Mouse (Mus musculus) forebrain, embryonic 13.5 days (tissue): Measurements from ENCODE around the gene Acot7. TPM values are rescaled to one million over a fixed set of nuclear protein-coding genes. Genes with fewer than 3 reads are reported as not detected.

Source experiments
- ATAC-seq: fragments of 200-750 bp; cut with Nextera tagmentation; 2 replicates; pipeline ENCODE4 v1.8.0; 2017
- H3K27ac ChIP-seq: fragments of 300-500 bp; sonication (generic); 2 replicates; pipeline ENCODE4 v1.5.1; 2015; ENCODE audit warnings: inconsistent platforms, mild to moderate bottlenecking, moderate library complexity
- H3K27me3 ChIP-seq: fragments of 300-500 bp; sonication (generic); 2 replicates; pipeline ENCODE4 v1.6.1; 2015; ENCODE audit warnings: mild to moderate bottlenecking, inconsistent platforms
- H3K36me3 ChIP-seq: fragments of 300-500 bp; sonication (generic); 2 replicates; pipeline ENCODE4 v1.6.1; 2015; ENCODE audit warnings: mild to moderate bottlenecking, inconsistent platforms; ENCODE audit not compliant: poor library complexity, severe bottlenecking
- H3K4me1 ChIP-seq: fragments of 300-500 bp; sonication (generic); 2 replicates; pipeline ENCODE4 v1.6.1; 2015; ENCODE audit warnings: inconsistent platforms
- H3K4me2 ChIP-seq: fragments of 300-500 bp; sonication (generic); 2 replicates; pipeline ENCODE4 v1.6.1; 2015; ENCODE audit warnings: inconsistent platforms, mild to moderate bottlenecking, moderate library complexity
- H3K4me3 ChIP-seq: fragments of 300-500 bp; sonication (generic); 2 replicates; pipeline ENCODE4 v1.5.1; 2015; ENCODE audit warnings: mild to moderate bottlenecking, inconsistent platforms
- H3K9ac ChIP-seq: fragments of 300-500 bp; sonication (generic); 2 replicates; pipeline ENCODE4 v1.6.1; 2015; ENCODE audit warnings: mild to moderate bottlenecking, inconsistent platforms
- H3K9me3 ChIP-seq: fragments of 300-500 bp; sonication (generic); replicated peaks from 2 replicates; pipeline ENCODE4 v1.6.1; 2016; ENCODE audit warnings: inconsistent platforms
- whole genome bisulfite sequencing: fragments of 180-500 bp; shearing (Covaris S2); methylation state at CpG from one replicate; pipeline ENCODE4 v1.1.7; 2015; 5-methylcytosine and 5-hydroxymethylcytosine counted together
- polyA plus RNA-seq: library from polyadenylated mRNA; unstranded; fragments of >200 nt; fragmentation: Nextera tagmentation; extraction: Ambion mirVana; gene quantifications from 2 replicates; pipeline ENCODE4 v1.2.1, GENCODE M21; 2015

Gene Acot7
- polyA plus RNA-seq, 1 experiment from 2014 or later, result 126 TPM

GRCm38 (mm10) chr4:152296874-152297861 is 119.2 kb downstream of the Acot7 start, which contains the start of gene Icmt:
Gene Icmt (plus strand): TSS chr4:152297227.
- WGBS, result under 1% methylated on average over 96 of the region's 119 CpGs
- peaks cover 30% of the 10 kb centered on the region for H3K4me1 ChIP-seq
- peak within 1 kb of the TSS; percentile 78 for H3K27ac ChIP-seq
- H3K4me3 ChIP-seq, result peak within 1 kb of the TSS; percentile 96
- peaks cover 28% of the 10 kb centered on the region for H3K36me3 ChIP-seq
- peak; percentile 97 for ATAC-seq
- no peaks in the 10 kb centered on the region for H3K9me3 ChIP-seq
- peak within 1 kb of the TSS; percentile 75 for H3K4me2 ChIP-seq
- H3K9ac ChIP-seq, result peak within 1 kb of the TSS; percentile 84
- peaks cover 39% of the 10 kb centered on the region for H3K27me3 ChIP-seq

- peak overlapping the region; percentile 96; the same call in 1 of the 2 replicates for H3K4me3 ChIP-seq
- peaks cover 22% of the 10 kb centered on the region for H3K27me3 ChIP-seq
- H3K9ac ChIP-seq, result peak overlapping the region; percentile 84
- 84% methylated on average over 14 of the region's 14 CpGs for WGBS
- H3K9me3 ChIP-seq, result no peaks in the 10 kb centered on the region
- no peak for ATAC-seq
- peaks cover 19% of the 10 kb centered on the region for H3K4me1 ChIP-seq
- peaks cover 44% of the 10 kb centered on the region for H3K36me3 ChIP-seq
- H3K4me2 ChIP-seq, result peak overlapping the region; percentile 75
- H3K27ac ChIP-seq, result no peak overlapping the region
Observed at GRCm38 (mm10) chr4:152298836-152299235, 120.9 kb downstream of the Acot7 start.

- Histone ChIP-seq H3K4me2 (no peak overlapping the region), H3K27me3 (peaks cover 7% of the 10 kb centered on the region), H3K9ac (no peak overlapping the region), H3K36me3 (peaks cover 58% of the 10 kb centered on the region), H3K4me3 (no peak overlapping the region), H3K27ac (no peak overlapping the region), H3K4me1 (peaks cover 19% of the 10 kb centered on the region), H3K9me3 (no peaks in the 10 kb centered on the region)
- WGBS, result 83% methylated on average over 8 of the region's 8 CpGs
- no peak for ATAC-seq
Observed at GRCm38 (mm10) chr4:152300375-152300774, 122.4 kb downstream of the Acot7 start.

GRCm38 (mm10) chr4:152302012-152302411 is 124.1 kb downstream of the Acot7 start:
- Histone ChIP-seq H3K9ac (no peak overlapping the region), H3K4me1 (peaks cover 15% of the 10 kb centered on the region), H3K27ac (no peak overlapping the region), H3K36me3 (peaks cover 67% of the 10 kb centered on the region), H3K4me3 (no peak overlapping the region), H3K4me2 (no peak overlapping the region), H3K27me3 (no peaks in the 10 kb centered on the region), H3K9me3 (no peaks in the 10 kb centered on the region)
- WGBS, result 68% methylated on average over 11 of the region's 11 CpGs
- no peak for ATAC-seq

GRCm38 (mm10) chr4:152303172-152303571 is 125.2 kb downstream of the Acot7 start:
- Histone ChIP-seq H3K27me3 (no peaks in the 10 kb centered on the region), H3K36me3 (peaks cover 70% of the 10 kb centered on the region), H3K27ac (no peak overlapping the region), H3K9ac (no peak overlapping the region), H3K4me3 (no peak overlapping the region), H3K4me2 (no peak overlapping the region), H3K4me1 (peaks cover 9% of the 10 kb centered on the region), H3K9me3 (no peaks in the 10 kb centered on the region)
- 93% methylated on average over 10 of the region's 10 CpGs for WGBS
- ATAC-seq, result no peak

GRCm38 (mm10) chr4:152304685-152305084 is 126.8 kb downstream of the Acot7 start:
- Histone ChIP-seq H3K9ac (no peak overlapping the region), H3K36me3 (peaks cover 74% of the 10 kb centered on the region), H3K27me3 (peaks cover 2% of the 10 kb centered on the region; the same call in 1 of the 2 replicates), H3K27ac (no peak overlapping the region), H3K9me3 (no peaks in the 10 kb centered on the region), H3K4me2 (no peak overlapping the region), H3K4me3 (no peak overlapping the region), H3K4me1 (no peaks in the 10 kb centered on the region)
- WGBS, result 87% methylated on average over 6 of the region's 6 CpGs
- no peak for ATAC-seq

- H3K9ac ChIP-seq, result no peak overlapping the region
- no peak overlapping the region for H3K4me3 ChIP-seq
- ATAC-seq, result no peak
- no peak overlapping the region for H3K4me2 ChIP-seq
- WGBS, result 88% methylated on average over 6 of the region's 6 CpGs
- peaks cover 15% of the 10 kb centered on the region for H3K27me3 ChIP-seq
- H3K4me1 ChIP-seq, result no peaks in the 10 kb centered on the region
- no peak overlapping the region for H3K27ac ChIP-seq
- no peaks in the 10 kb centered on the region for H3K9me3 ChIP-seq
- peaks cover 61% of the 10 kb centered on the region for H3K36me3 ChIP-seq
Observed at GRCm38 (mm10) chr4:152305991-152306390, 128.1 kb downstream of the Acot7 start.

- ATAC-seq, result no peak
- Histone ChIP-seq H3K4me1 (peaks cover 5% of the 10 kb centered on the region; the same call in 1 of the 2 replicates), H3K27me3 (peaks cover 30% of the 10 kb centered on the region), H3K9me3 (no peaks in the 10 kb centered on the region), H3K9ac (no peak overlapping the region), H3K27ac (no peak overlapping the region), H3K36me3 (peaks cover 46% of the 10 kb centered on the region), H3K4me2 (no peak overlapping the region), H3K4me3 (no peak overlapping the region)
- 82% methylated on average over 9 of the region's 9 CpGs for WGBS
Observed at GRCm38 (mm10) chr4:152307542-152307941, 129.6 kb downstream of the Acot7 start.

- ATAC-seq, result no peak
Observed at GRCm38 (mm10) chr4:152312186-152312585, 134.3 kb downstream of the Acot7 start.

GRCm38 (mm10) chr4:152313211-152313632 is 135.3 kb downstream of the Acot7 start:
- WGBS, result 0% methylated on average over 29 of the region's 29 CpGs
- Histone ChIP-seq H3K9ac (peak overlapping the region; percentile 48), H3K4me2 (peak overlapping the region; percentile 60), H3K27ac (no peak overlapping the region), H3K27me3 (peaks cover 87% of the 10 kb centered on the region), H3K9me3 (no peaks in the 10 kb centered on the region), H3K4me1 (peaks cover 19% of the 10 kb centered on the region), H3K4me3 (peak overlapping the region; percentile 34), H3K36me3 (0 out of 2 replicates have a peak, but pooled peaks cover 8% of the 10 kb centered on the region)
- ATAC-seq, result peak; percentile 57

More at GRCm38 (mm10) chr4:152312186-152312585, 134.3 kb downstream of the Acot7 start:
- 0% methylated on average over 14 of the region's 14 CpGs for WGBS
- H3K36me3 ChIP-seq, result 0 out of 2 replicates have a peak, but pooled peaks cover 10% of the 10 kb centered on the region
- peaks cover 19% of the 10 kb centered on the region for H3K4me1 ChIP-seq
- H3K4me2 ChIP-seq, result 0 out of 2 replicates have a peak overlapping the region, but pooled peaks have one; percentile 60
- no peak overlapping the region for H3K27ac ChIP-seq
- H3K9ac ChIP-seq, result no peak overlapping the region
- peaks cover 77% of the 10 kb centered on the region for H3K27me3 ChIP-seq
- 0 out of 2 replicates have a peak overlapping the region, but pooled peaks have one; percentile 34 for H3K4me3 ChIP-seq
- no peaks in the 10 kb centered on the region for H3K9me3 ChIP-seq

GRCm38 (mm10) chr4:152313934-152314333 is 136.0 kb downstream of the Acot7 start:
- 0 out of 2 replicates have a peak, but pooled peaks have one; percentile 32 for ATAC-seq
- Histone ChIP-seq H3K27me3 (peaks cover 94% of the 10 kb centered on the region), H3K27ac (no peak overlapping the region), H3K4me3 (no peak overlapping the region), H3K9me3 (no peaks in the 10 kb centered on the region), H3K9ac (no peak overlapping the region), H3K4me1 (peaks cover 19% of the 10 kb centered on the region), H3K4me2 (peak overlapping the region; percentile 60; the same call in 1 of the 2 replicates), H3K36me3 (0 out of 2 replicates have a peak, but pooled peaks cover 1% of the 10 kb centered on the region)
